Mouse (Mus musculus): ENCODE results near the gene Cfap77. TPM values are rescaled to one million over a fixed set of nuclear protein-coding genes. Genes with fewer than 3 reads are reported as not detected.

Gene Cfap77
- polyA plus RNA-seq, 1 experiment, result 20.9 TPM

DNA sequence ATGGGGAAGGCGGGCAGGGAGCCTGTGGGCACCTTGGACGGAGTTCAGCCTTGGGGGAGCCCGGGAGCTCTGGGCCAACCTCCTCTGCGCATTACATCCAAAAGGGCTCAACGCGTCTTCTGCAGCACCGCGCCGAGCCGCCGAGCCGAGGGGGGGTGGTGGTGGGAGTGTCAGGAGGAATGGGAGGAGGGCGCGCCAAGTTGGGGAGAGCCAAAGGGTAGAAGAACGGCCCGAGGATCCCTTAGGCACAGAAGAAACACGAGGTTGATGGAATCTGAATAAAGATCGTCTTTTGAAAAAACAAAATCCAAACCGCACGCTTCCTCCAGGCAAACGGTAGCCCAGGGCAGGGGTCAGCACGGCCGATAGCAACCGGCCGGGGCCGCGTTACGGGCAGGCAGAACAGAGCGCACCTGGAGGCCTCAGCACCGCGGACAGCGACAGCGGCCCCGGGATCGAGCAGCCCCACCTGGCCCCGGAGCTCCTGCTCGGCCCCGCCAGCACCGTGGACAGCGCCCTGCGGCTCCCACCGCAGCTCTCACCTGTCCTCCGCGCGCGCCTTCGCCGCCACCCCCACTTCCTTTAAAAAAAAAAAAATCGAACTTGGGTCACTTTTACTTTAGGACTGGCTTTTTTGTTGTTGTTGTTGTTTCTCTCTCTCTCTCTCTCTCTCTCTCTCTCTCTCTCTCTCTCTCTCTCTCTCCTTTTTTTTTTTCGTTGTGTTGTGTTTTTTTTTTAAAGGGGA, 138.9 kb downstream of the Cfap77 start:
- TF ChIP-seq CTCF (IDR thresholded peaks at IDR 0.05; ENCODE audit: control insufficient read depth, insufficient read depth, insufficient replicate concordance, low read depth, low read length) (no peak), POLR2A (IDR thresholded peaks at IDR 0.05; ENCODE audit: control insufficient read depth, low read depth, low read length) (no peak)
- Histone ChIP-seq H3K4me3 (ENCODE audit: control insufficient read depth, low read depth, low read length) (peak overlapping the region; percentile 7; the same call in 1 of the 2 replicates), H3K27me3 (ENCODE audit: control insufficient read depth, insufficient read depth, low read length) (peaks cover 14% of the 10 kb centered on the region; the same call in 1 of the 2 replicates), H3K4me1 (ENCODE audit: control insufficient read depth, insufficient read depth, low read length) (peaks cover 31% of the 10 kb centered on the region), H3K36me3 (ENCODE audit: control insufficient read depth, insufficient read depth, low read length) (no peaks in the 10 kb centered on the region), H3K27ac (ENCODE audit: control insufficient read depth, insufficient read depth, low read depth, low read length) (no peak overlapping the region)

GRCm38 (mm10) chr2:28915104-28915738, 139.6 kb downstream of the Cfap77 start:
- Histone ChIP-seq H3K36me3 (ENCODE audit: control insufficient read depth, insufficient read depth, low read length) (no peaks in the 10 kb centered on the region), H3K4me1 (ENCODE audit: control insufficient read depth, insufficient read depth, low read length) (peaks cover 31% of the 10 kb centered on the region), H3K4me3 (ENCODE audit: control insufficient read depth, low read depth, low read length) (no peak overlapping the region), H3K27ac (ENCODE audit: control insufficient read depth, insufficient read depth, low read depth, low read length) (no peak overlapping the region), H3K27me3 (ENCODE audit: control insufficient read depth, insufficient read depth, low read length) (peaks cover 14% of the 10 kb centered on the region; the same call in 1 of the 2 replicates)
- TF ChIP-seq POLR2A (IDR thresholded peaks at IDR 0.05; ENCODE audit: control insufficient read depth, low read depth, low read length) (no peak), CTCF (IDR thresholded peaks at IDR 0.05; ENCODE audit: control insufficient read depth, insufficient read depth, insufficient replicate concordance, low read depth, low read length) (no peak)

DNA sequence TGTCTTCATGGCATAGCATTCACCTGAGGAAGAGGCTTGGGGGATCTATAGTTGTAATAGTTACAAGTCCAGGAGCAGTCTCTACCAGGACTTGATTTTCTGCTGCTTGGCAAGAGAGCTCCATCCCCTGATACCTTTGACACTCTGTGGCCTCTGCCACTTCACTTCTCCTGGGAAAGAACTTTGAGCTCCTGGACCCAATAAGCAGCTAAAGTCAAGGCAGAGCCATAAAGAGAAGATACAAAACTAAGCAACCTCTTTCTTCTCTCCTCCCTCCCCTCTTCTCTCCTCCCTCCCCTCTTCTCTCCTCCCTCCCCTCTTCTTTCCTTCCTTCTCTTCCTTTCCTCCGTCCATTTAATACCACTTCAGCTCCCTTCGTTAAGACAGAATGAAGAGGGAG, 140.7 kb downstream of the Cfap77 start:
- no peaks in the 10 kb centered on the region for H3K36me3 ChIP-seq (ENCODE audit: control insufficient read depth, insufficient read depth, low read length)
- H3K27me3 ChIP-seq (ENCODE audit: control insufficient read depth, insufficient read depth, low read length), result peaks cover 14% of the 10 kb centered on the region
- no peak for TF ChIP-seq CTCF (IDR thresholded peaks at IDR 0.05; ENCODE audit: control insufficient read depth, insufficient read depth, insufficient replicate concordance, low read depth, low read length)
- no peak for TF ChIP-seq POLR2A (IDR thresholded peaks at IDR 0.05; ENCODE audit: control insufficient read depth, low read depth, low read length)
- H3K4me1 ChIP-seq (ENCODE audit: control insufficient read depth, insufficient read depth, low read length), result peaks cover 37% of the 10 kb centered on the region
- H3K4me3 ChIP-seq (ENCODE audit: control insufficient read depth, low read depth, low read length), result no peak overlapping the region
- no peak overlapping the region for H3K27ac ChIP-seq (ENCODE audit: control insufficient read depth, insufficient read depth, low read depth, low read length)

GRCm38 (mm10) chr2:28912961-28913360, 141.9 kb downstream of the Cfap77 start:
- no peak for TF ChIP-seq POLR2A (IDR thresholded peaks at IDR 0.05; ENCODE audit: control insufficient read depth, low read depth, low read length)
- Histone ChIP-seq H3K27me3 (ENCODE audit: control insufficient read depth, insufficient read depth, low read length) (peaks cover 14% of the 10 kb centered on the region), H3K27ac (ENCODE audit: control insufficient read depth, insufficient read depth, low read depth, low read length) (no peak overlapping the region), H3K4me1 (ENCODE audit: control insufficient read depth, insufficient read depth, low read length) (peaks cover 45% of the 10 kb centered on the region), H3K36me3 (ENCODE audit: control insufficient read depth, insufficient read depth, low read length) (no peaks in the 10 kb centered on the region), H3K4me3 (ENCODE audit: control insufficient read depth, low read depth, low read length) (no peak overlapping the region)

DNA sequence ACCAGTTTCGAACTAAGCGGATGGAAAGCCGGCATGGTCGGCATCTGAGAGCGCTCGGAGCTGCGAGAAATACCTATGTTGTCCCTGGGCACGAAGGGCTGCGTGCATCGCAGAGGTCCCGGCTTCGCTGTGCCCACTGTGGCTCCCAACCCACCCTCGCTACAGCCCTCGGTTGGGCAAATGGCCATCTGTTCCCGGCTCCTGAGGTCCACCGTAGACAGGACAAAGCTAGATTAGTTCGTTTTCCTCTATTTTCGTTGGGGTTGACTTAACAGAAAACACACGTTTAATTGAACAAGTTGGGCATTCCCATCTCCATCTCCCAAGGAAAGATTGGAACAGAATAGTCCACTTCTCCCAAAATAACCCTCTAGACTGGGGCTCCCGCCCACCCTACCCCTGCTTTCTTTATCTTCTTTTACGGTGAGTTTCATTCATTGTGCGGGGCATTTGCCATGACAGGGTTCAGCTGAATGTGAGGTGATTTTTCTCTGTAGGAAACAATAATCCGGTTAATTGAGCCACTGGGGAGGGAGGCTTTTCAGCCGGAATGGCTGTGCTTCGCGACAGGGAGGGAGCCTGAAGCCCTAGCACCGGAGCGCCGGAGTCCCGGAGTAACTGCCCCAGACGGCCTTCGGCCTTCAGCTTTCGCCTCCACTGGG, 142.7 kb downstream of the Cfap77 start:
- Histone ChIP-seq H3K27me3 (ENCODE audit: control insufficient read depth, insufficient read depth, low read length) (peaks cover 11% of the 10 kb centered on the region), H3K4me3 (ENCODE audit: control insufficient read depth, low read depth, low read length) (no peak overlapping the region; the same call in 1 of the 2 replicates)

DNA sequence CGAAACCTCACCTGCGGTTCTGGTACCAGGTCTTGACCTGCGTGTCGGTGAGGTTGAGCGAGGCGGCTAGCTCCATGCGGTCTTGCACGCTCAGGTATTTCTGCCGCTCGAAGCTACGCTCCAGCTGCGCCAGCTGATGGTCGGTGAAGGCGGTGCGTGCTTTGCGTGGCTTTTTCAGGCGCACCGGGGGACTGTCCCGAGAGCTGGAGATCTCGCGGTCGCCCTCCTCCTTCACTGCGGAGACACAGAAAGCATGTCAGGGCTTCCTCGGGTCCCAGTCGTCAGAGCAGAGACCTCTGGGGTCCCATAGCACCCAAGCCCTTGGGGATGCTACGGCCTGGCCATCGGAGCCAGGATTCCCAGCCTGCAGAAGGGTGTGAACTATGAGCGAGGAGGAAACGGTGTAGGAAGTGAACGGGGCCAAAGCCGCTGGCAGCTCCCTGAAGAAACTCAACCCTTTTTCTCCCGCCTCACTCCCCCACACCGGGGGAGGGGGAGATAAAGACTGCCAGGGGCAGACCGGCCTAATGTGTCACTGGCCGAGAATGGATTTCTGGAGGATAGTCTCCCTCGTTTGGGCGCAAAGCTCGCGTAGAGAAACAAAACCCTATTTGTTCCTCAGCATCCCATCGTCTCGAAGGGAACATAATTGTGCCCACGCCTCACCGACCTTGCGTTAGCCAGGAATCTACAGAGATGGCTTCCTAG, 143.4 kb downstream of the Cfap77 start:
- H3K4me3 ChIP-seq (ENCODE audit: control insufficient read depth, low read depth, low read length), result no peak overlapping the region; the same call in 1 of the 2 replicates
- peaks cover 11% of the 10 kb centered on the region for H3K27me3 ChIP-seq (ENCODE audit: control insufficient read depth, insufficient read depth, low read length)
- peaks cover 34% of the 10 kb centered on the region for H3K4me1 ChIP-seq (ENCODE audit: control insufficient read depth, insufficient read depth, low read length)
- no peak for TF ChIP-seq POLR2A (IDR thresholded peaks at IDR 0.05; ENCODE audit: control insufficient read depth, low read depth, low read length)
- TF ChIP-seq CTCF (IDR thresholded peaks at IDR 0.05; ENCODE audit: control insufficient read depth, insufficient read depth, insufficient replicate concordance, low read depth, low read length), result no peak
- no peak overlapping the region for H3K27ac ChIP-seq (ENCODE audit: control insufficient read depth, insufficient read depth, low read depth, low read length)
- no peaks in the 10 kb centered on the region for H3K36me3 ChIP-seq (ENCODE audit: control insufficient read depth, insufficient read depth, low read length)

More for the DNA sequence above, 142.7 kb downstream of the Cfap77 start:
- Histone ChIP-seq H3K4me1 (ENCODE audit: control insufficient read depth, insufficient read depth, low read length) (peaks cover 38% of the 10 kb centered on the region), H3K36me3 (ENCODE audit: control insufficient read depth, insufficient read depth, low read length) (no peaks in the 10 kb centered on the region), H3K27ac (ENCODE audit: control insufficient read depth, insufficient read depth, low read depth, low read length) (no peak overlapping the region)
- TF ChIP-seq CTCF (IDR thresholded peaks at IDR 0.05; ENCODE audit: control insufficient read depth, insufficient read depth, insufficient replicate concordance, low read depth, low read length) (no peak), POLR2A (IDR thresholded peaks at IDR 0.05; ENCODE audit: control insufficient read depth, low read depth, low read length) (no peak)

DNA sequence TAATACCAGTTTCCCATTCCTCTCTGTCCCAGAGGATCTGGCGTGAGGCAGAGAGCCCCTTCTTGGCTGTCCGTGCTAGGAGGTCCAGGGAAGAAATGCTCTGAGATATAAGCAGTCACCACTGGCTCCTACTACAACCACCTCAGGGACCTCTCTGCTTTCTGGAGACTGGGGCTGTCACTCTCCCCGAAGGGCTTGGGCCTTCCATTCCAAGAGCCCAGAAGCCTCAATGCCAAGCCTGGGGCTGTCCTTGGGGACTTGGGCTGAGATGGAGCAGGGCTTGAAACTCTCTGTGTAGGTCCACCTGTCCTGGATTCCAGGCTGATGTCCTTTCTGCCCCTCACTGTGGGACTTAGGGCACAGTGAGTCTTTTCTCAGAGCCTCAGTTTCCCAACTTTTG, 144.0 kb downstream of the Cfap77 start:
- H3K27me3 ChIP-seq (ENCODE audit: control insufficient read depth, insufficient read depth, low read length), result peaks cover 11% of the 10 kb centered on the region
- no peak overlapping the region for H3K4me3 ChIP-seq (ENCODE audit: control insufficient read depth, low read depth, low read length)
- peaks cover 31% of the 10 kb centered on the region for H3K4me1 ChIP-seq (ENCODE audit: control insufficient read depth, insufficient read depth, low read length)
- H3K36me3 ChIP-seq (ENCODE audit: control insufficient read depth, insufficient read depth, low read length), result no peaks in the 10 kb centered on the region
- no peak overlapping the region for H3K27ac ChIP-seq (ENCODE audit: control insufficient read depth, insufficient read depth, low read depth, low read length)
- TF ChIP-seq POLR2A (IDR thresholded peaks at IDR 0.05; ENCODE audit: control insufficient read depth, low read depth, low read length) (no peak), CTCF (IDR thresholded peaks at IDR 0.05; ENCODE audit: control insufficient read depth, insufficient read depth, insufficient replicate concordance, low read depth, low read length) (no peak)
